Mouse (Mus musculus): ENCODE data around the gene Ptp4a2. TPM values are rescaled to one million over a fixed set of nuclear protein-coding genes. Genes with fewer than 3 reads are reported as not detected.
"Not testable (repeated sequence)": the region's sequence is repeated elsewhere in the genome, so short reads cannot be mapped to it uniquely, and the experiment has no call there.

Ptp4a2 gene
- polyA plus RNA-seq, 1 experiment from 2014 or later, result 316 TPM

DNA sequence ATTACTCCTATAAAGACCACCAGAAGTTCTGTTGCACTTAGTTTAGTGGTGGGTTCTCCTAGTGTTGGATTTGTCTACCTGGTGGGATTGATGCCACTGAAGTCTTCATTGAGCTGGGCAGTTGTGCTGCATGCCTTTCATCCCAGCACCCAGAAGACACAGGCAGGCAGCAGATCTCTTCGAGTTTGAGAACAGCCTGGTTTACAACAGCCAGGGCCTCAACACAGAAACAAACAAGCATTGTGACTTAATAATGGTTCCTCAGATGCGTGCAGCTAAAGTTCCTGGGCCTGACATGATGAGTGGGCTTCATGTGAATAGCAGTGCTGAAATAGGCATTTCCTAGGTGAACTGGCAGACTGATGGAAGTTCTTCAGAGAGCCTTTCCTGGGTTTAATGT, 42.0 kb downstream of the Ptp4a2 start:
- Histone ChIP-seq H3K9me3 (replicated peaks) (no peaks in the 10 kb centered on the region), H3K4me2 (replicated peaks) (no peak overlapping the region), H3K9ac (no peak overlapping the region), H3K27ac (replicated peaks) (no peak overlapping the region), H3K36me3 (peaks cover 15% of the 10 kb centered on the region; the same call in 1 of the 2 replicates), H3K4me1 (no peaks in the 10 kb centered on the region), H3K27me3 (no peaks in the 10 kb centered on the region), H3K4me3 (replicated peaks) (no peak overlapping the region)
- WGBS, result 78% methylated on average over 2 of the region's 2 CpGs
- ATAC-seq (ENCODE audit: insufficient number of reproducible peaks, low FRiP score, low TSS enrichment, low read depth), result no peak

DNA sequence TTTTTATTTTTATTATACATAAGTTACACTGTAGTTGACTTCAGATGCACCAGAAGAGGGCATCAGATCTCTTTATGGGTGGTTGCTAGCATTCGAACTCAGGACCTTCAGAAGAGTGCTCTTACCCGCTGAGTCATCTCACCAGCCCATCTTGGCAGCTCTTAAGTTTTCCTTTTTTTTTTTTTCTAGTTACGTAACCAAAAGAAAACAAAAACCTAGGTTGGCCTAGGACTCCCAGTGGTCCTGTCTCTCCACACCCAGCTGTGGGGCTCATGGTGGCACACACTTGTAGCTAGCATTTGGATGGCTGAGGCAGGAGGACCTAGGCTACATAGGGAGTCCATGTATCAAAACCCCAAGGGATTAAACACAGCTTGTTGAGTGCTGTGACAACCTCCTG, 43.0 kb downstream of the Ptp4a2 start:
- no peak for ATAC-seq (ENCODE audit: insufficient number of reproducible peaks, low FRiP score, low TSS enrichment, low read depth)
- no peak overlapping the region for H3K27ac ChIP-seq (replicated peaks)
- no peak overlapping the region for H3K9ac ChIP-seq

DNA sequence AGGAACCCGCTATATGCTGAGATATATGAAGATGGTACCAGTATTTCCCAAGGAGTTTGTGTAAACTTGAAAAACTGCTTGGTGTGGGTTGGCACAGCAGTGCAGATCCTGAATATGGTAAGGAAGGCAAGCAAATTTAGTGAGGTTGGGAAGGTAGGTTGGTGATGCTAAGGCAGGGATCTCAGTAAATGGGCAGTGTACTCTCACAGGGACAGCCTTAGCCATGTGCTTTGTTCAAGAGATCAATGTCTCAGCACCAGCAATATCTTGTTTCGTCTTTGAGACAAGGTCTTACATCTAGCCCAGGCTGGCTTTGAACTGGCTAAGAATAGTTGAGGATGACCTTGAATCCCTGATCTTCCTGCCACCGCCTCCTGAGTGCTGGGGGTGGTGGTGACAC, 43.6 kb downstream of the Ptp4a2 start:
- no peaks in the 10 kb centered on the region for H3K4me1 ChIP-seq
- no peak overlapping the region for H3K4me2 ChIP-seq (replicated peaks)
- H3K9me3 ChIP-seq (replicated peaks), result no peaks in the 10 kb centered on the region
- 80% methylated on average over 3 of the region's 3 CpGs for WGBS
- H3K27ac ChIP-seq (replicated peaks), result no peak overlapping the region
- H3K9ac ChIP-seq, result no peak overlapping the region
- H3K36me3 ChIP-seq, result peaks cover 10% of the 10 kb centered on the region; the same call in 1 of the 2 replicates
- H3K4me3 ChIP-seq (replicated peaks), result no peak overlapping the region
- ATAC-seq (ENCODE audit: insufficient number of reproducible peaks, low FRiP score, low TSS enrichment, low read depth), result no peak
- no peaks in the 10 kb centered on the region for H3K27me3 ChIP-seq

More for the DNA sequence above, 43.0 kb downstream of the Ptp4a2 start:
- no peaks in the 10 kb centered on the region for H3K27me3 ChIP-seq
- H3K36me3 ChIP-seq, result peaks cover 12% of the 10 kb centered on the region; the same call in 1 of the 2 replicates
- 90% methylated on average over 3 of the region's 3 CpGs for WGBS
- H3K4me1 ChIP-seq, result no peaks in the 10 kb centered on the region
- no peaks in the 10 kb centered on the region for H3K9me3 ChIP-seq (replicated peaks)
- H3K4me3 ChIP-seq (replicated peaks), result no peak overlapping the region
- H3K4me2 ChIP-seq (replicated peaks), result no peak overlapping the region

DNA sequence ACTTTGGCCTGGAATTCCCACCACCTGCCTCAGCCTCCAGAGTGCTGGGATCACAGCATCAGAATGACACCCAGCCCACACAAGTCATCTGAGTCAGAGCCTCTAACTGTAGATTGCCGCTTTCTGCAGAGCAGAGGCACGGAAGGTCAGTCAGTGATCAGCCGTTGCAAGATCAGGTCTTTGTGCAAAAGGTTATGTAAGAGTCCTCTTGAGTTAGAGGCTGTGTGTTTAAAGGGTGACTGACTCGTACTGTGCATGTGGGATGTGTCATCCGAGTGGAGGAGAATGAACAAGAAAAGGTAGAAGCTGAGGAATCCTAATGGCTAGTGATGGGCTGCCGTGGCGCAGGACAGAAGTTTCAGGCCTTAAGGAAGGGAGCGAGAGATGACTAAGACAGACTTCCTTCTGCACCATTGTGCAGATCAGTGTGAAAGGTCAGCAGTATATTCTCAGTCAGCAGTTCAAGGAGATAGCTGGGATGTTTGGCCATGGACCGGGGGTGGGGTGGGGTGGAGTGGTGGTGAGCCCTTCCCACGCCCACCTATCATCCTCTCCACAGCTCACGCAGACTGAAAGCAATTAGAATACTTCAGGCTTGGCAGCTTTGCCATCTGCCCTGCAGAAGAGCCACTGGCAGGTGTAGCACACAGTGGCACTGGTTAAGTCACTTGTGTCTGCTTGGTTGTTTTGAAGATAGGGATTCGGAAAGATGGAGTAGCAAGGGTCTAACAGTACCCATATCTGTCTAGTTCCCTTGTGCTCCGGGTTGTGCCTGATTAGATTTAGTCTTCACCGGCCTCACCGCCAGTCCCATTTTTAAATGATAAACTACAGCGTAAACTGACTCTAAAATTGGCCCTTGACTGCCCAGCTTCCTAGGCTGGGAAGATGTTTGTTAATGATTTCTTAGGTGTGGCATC, 44.3 kb downstream of the Ptp4a2 start:
- Histone ChIP-seq H3K27ac (replicated peaks) (no peak overlapping the region), H3K27me3 (no peaks in the 10 kb centered on the region), H3K4me3 (replicated peaks) (no peak overlapping the region), H3K4me2 (replicated peaks) (no peak overlapping the region), H3K36me3 (peaks cover 10% of the 10 kb centered on the region; the same call in 1 of the 2 replicates), H3K9ac (no peak overlapping the region), H3K9me3 (replicated peaks) (no peaks in the 10 kb centered on the region), H3K4me1 (no peaks in the 10 kb centered on the region)
- ATAC-seq (ENCODE audit: insufficient number of reproducible peaks, low FRiP score, low TSS enrichment, low read depth), result no peak
- WGBS, result 73% methylated on average over 16 of the region's 16 CpGs

DNA sequence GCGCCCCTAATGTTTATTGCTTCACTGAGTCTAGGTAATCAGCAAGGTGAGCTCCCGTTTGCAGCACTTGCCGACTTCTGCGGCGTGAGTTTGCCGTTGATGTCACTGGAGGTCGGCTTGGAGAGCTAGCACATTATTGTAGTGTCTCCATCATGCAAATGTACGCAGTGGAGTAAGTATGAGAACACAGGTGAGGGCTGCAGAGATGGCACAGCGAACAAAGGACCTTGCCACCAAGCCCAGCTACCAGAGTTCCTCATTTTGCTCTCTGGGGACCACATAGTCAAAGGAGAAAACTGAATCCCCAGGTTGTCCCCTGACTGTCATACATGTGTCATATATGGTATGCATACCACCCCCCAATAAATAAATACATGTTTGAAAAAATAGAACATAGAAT, 49.4 kb downstream of the Ptp4a2 start:
- Histone ChIP-seq H3K36me3 (no peaks in the 10 kb centered on the region), H3K27me3 (no peaks in the 10 kb centered on the region), H3K9ac (no peak overlapping the region), H3K9me3 (replicated peaks) (no peaks in the 10 kb centered on the region), H3K4me3 (replicated peaks) (no peak overlapping the region), H3K4me2 (replicated peaks) (no peak overlapping the region), H3K4me1 (no peaks in the 10 kb centered on the region), H3K27ac (replicated peaks) (no peak overlapping the region)
- no peak for ATAC-seq (ENCODE audit: insufficient number of reproducible peaks, low FRiP score, low TSS enrichment, low read depth)
- WGBS, result 93% methylated on average over 9 of the region's 9 CpGs

DNA sequence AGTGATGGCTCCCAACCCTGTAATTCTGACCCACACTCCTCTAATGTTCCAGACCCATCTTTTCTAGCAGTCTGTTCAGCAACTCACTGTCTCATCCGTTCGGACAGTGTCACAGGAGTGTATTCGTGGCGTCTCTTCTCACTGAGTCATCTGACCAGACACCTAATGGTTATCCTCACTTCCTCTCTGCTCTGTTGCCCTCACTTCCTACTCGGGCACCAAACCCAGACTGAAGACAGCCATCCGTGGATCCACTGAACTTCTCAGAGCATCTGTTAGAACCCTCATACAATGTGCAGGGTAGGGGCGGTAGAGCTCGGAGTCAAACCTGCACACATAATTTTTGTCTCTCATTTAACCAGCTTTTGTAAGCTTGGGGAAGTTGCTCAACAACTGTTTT, 50.4 kb downstream of the Ptp4a2 start:
- Histone ChIP-seq H3K9ac (no peak overlapping the region), H3K27ac (replicated peaks) (no peak overlapping the region), H3K4me1 (no peaks in the 10 kb centered on the region), H3K4me3 (replicated peaks) (no peak overlapping the region), H3K9me3 (replicated peaks) (no peaks in the 10 kb centered on the region), H3K36me3 (no peaks in the 10 kb centered on the region), H3K4me2 (replicated peaks) (no peak overlapping the region), H3K27me3 (no peaks in the 10 kb centered on the region)
- no peak for ATAC-seq (ENCODE audit: insufficient number of reproducible peaks, low FRiP score, low TSS enrichment, low read depth)
- WGBS, result 81% methylated on average over 8 of the region's 8 CpGs

DNA sequence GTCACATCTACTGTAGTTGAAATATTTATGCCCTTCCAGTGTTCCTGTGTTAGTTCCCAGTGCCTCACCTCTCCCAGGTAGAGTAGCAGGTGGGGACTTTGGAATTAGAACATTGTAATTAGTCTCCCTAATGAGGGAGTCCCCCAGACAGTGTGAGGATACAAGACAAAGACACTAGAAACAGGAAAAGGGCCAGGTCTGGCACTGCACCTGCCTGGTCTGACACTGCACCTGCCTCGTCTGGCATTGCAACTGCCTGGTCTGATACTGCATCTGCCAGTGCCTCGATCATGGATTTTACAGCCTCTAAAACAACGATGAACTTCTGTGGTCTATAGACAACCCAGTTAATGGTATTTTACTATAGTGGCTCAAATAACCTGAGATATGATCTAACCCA, 51.3 kb downstream of the Ptp4a2 start:
- H3K4me2 ChIP-seq (replicated peaks), result no peak overlapping the region
- no peak overlapping the region for H3K27ac ChIP-seq (replicated peaks)
- 82% methylated on average over 3 of the region's 3 CpGs for WGBS
- H3K4me3 ChIP-seq (replicated peaks), result no peak overlapping the region
- no peak for ATAC-seq (ENCODE audit: insufficient number of reproducible peaks, low FRiP score, low TSS enrichment, low read depth)
- H3K9me3 ChIP-seq (replicated peaks), result no peaks in the 10 kb centered on the region
- H3K9ac ChIP-seq, result no peak overlapping the region
- no peaks in the 10 kb centered on the region for H3K27me3 ChIP-seq
- no peaks in the 10 kb centered on the region for H3K4me1 ChIP-seq
- H3K36me3 ChIP-seq, result no peaks in the 10 kb centered on the region

DNA sequence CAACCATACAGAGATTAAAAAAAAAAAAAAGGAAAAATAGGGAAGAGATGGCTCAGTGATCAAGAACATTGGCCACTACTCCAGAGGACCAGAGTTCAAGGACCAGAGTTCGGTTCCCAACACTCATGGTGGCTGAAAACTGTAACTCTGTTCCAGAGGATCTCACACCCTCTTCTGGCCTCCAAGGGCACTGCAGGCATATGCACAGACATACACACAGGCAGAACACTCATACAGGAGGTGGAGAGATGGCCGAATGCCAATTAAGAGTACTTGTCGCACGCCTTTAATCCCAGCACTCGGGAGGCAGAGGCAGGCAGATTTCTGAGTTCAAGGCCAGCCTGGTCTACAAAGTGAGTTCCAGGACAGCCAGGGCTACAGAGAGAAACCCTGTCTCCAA, 55.2 kb downstream of the Ptp4a2 start:
- H3K36me3 ChIP-seq; H3K9ac ChIP-seq; H3K4me3 ChIP-seq (replicated peaks); H3K4me1 ChIP-seq; H3K4me2 ChIP-seq (replicated peaks); H3K27ac ChIP-seq (replicated peaks); H3K9me3 ChIP-seq (replicated peaks); ATAC-seq (ENCODE audit: insufficient number of reproducible peaks, low FRiP score, low TSS enrichment, low read depth); H3K27me3 ChIP-seq: not testable (repeated sequence)
- over 99% methylated on average over 5 of the region's 5 CpGs for WGBS

DNA sequence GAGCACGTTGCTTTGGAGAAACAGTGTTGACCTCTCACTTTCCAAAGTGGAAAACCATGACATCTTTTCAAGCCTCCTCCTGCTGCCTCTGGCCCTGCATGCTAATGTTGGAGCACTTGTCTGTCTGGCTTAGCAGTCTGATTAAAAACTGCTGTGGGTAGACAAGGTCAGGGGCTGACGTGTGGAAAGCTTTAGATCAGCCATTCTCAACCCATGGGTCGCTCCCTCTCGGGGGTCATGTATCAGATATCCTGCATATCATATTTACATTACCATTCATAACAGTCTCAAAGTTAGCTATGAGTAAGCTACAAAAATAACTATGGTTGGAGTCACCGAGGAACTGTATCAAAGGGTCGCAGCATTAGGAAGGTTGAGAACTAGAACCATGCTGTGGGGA, 57.2 kb downstream of the Ptp4a2 start:
- Histone ChIP-seq H3K4me1 (no peaks in the 10 kb centered on the region), H3K4me2 (replicated peaks) (no peak overlapping the region), H3K27me3 (no peaks in the 10 kb centered on the region), H3K36me3 (no peaks in the 10 kb centered on the region), H3K9ac (no peak overlapping the region), H3K27ac (replicated peaks) (no peak overlapping the region), H3K4me3 (replicated peaks) (no peak overlapping the region), H3K9me3 (replicated peaks) (no peaks in the 10 kb centered on the region)
- ATAC-seq (ENCODE audit: insufficient number of reproducible peaks, low FRiP score, low TSS enrichment, low read depth), result no peak
- 35% methylated on average over 6 of the region's 6 CpGs for WGBS

DNA sequence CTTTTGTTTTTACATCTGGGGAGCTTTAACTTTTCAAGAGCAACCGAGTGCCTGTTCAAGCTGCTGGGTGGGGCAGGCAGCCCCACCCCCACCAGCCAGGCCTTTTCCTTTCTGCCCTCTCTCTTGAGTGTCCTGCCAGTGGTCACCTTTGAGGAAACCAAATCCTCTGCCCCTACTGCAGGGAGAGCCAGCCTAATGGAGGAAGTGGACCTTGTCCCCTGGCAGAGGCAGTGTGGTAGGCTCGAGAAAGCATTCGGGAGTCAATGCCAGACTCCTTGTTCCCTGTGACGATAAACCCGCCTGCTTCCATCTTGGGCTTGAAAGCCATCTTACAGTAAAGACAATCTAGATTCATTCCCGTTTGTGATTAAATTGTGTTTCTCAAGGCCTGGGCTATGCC, 59.5 kb downstream of the Ptp4a2 start:
- H3K9ac ChIP-seq, result no peak overlapping the region
- H3K36me3 ChIP-seq, result no peaks in the 10 kb centered on the region
- no peak overlapping the region for H3K4me2 ChIP-seq (replicated peaks)
- H3K4me3 ChIP-seq (replicated peaks), result no peak overlapping the region
- H3K27me3 ChIP-seq, result no peaks in the 10 kb centered on the region
- 82% methylated on average over 6 of the region's 6 CpGs for WGBS
- no peaks in the 10 kb centered on the region for H3K4me1 ChIP-seq
- no peak for ATAC-seq (ENCODE audit: insufficient number of reproducible peaks, low FRiP score, low TSS enrichment, low read depth)
- H3K9me3 ChIP-seq (replicated peaks), result no peaks in the 10 kb centered on the region
- H3K27ac ChIP-seq (replicated peaks), result no peak overlapping the region

DNA sequence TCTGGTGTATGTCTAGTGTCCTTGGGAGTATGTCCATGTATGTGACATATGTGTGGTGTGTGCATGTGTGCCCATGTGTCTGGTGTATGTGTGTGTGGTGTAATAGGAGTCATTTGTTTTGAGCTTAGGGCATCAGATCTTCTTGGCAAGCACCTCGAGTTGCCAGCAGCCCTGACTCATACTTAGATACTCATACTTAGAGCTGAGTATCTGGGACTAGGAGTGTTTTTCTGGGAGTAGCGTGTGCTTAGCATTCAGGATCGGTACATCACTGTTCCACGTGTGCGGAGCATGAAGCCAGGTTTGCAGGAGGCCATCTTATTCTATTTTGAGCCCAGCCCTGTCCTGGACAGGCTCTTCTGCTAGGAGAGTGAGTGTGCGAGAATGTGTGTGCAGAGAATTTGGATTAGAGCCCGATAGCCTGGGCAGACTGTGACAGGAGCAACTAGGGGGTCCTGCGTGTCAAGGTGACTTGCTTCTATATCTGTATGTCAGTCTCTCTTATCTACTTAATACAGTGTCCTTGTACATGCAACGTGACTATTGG, 61.4 kb downstream of the Ptp4a2 start:
- Histone ChIP-seq H3K9me3 (replicated peaks) (no peaks in the 10 kb centered on the region), H3K9ac (no peak overlapping the region), H3K27ac (replicated peaks) (no peak overlapping the region), H3K4me2 (replicated peaks) (no peak overlapping the region), H3K36me3 (no peaks in the 10 kb centered on the region), H3K27me3 (no peaks in the 10 kb centered on the region), H3K4me1 (peaks cover 8% of the 10 kb centered on the region), H3K4me3 (replicated peaks) (no peak overlapping the region)
- WGBS, result 79% methylated on average over 9 of the region's 9 CpGs
- no peak for ATAC-seq (ENCODE audit: insufficient number of reproducible peaks, low FRiP score, low TSS enrichment, low read depth)

DNA sequence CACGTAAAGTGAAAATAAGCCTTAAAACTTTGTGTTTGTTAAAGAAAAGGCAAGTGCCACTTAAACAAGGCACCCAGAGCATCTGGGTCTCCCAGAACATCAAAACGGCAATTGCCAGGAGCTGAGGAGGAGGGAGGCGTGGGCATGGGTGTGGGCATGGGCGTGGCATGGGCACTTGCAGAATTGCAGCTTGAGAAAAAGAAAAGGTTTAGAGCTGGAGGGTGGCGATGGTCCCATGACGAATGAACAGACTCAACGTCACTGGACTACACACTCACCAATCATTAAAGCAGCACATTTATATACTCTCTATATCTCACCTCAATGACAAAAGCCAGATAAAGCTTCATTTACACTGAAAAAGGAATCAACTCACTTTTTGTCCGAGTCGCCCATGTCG, 63.8 kb downstream of the Ptp4a2 start:
- no peaks in the 10 kb centered on the region for H3K9me3 ChIP-seq (replicated peaks)
- WGBS, result 80% methylated on average over 10 of the region's 10 CpGs
- no peak overlapping the region for H3K4me2 ChIP-seq (replicated peaks)
- H3K27me3 ChIP-seq, result no peaks in the 10 kb centered on the region
- ATAC-seq (ENCODE audit: insufficient number of reproducible peaks, low FRiP score, low TSS enrichment, low read depth), result no peak
- H3K36me3 ChIP-seq, result no peaks in the 10 kb centered on the region
- H3K4me1 ChIP-seq, result peaks cover 25% of the 10 kb centered on the region
- no peak overlapping the region for H3K27ac ChIP-seq (replicated peaks)
- H3K4me3 ChIP-seq (replicated peaks), result no peak overlapping the region
- H3K9ac ChIP-seq, result no peak overlapping the region

All from embryonic facial prominence, embryonic 15.5 days (tissue).